Mouse (Mus musculus) cerebellum, adult 9-10 months (tissue): ENCODE results near the gene Catsperg2.
"Not testable (repeated sequence)": the region's sequence is repeated elsewhere in the genome, so short reads cannot be mapped to it uniquely, and the experiment has no call there.

ENCODE experiments used
- DNase-seq: peaks from one replicate; pipeline ENCODE4 v3.0.0; 2022

Gene Catsperg2

DNA sequence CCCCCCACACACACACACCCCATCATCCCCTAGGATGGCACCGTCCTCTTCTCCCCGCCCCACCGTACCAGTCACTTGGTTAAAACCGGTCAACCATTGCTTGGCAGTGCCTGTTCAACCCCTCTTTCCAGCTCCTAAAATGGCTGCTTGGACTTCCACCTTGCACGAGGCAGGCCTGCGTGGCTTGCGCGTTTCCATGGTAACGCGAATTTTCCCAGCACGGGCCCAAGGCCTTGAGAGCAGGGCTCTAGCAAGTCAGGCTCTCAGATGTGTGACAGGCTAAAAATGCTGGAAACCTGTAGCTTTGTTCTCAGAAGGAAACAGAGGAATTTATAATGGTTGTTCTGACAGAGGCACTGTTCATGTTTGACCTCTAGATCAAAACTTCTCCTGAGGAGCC is at the start of gene Catsperg2:
Gene Catsperg2, minus strand, starts transcription at position 173 of the 400 bp plus-strand sequence.
- DNase-seq = not testable (repeated sequence)

DNA sequence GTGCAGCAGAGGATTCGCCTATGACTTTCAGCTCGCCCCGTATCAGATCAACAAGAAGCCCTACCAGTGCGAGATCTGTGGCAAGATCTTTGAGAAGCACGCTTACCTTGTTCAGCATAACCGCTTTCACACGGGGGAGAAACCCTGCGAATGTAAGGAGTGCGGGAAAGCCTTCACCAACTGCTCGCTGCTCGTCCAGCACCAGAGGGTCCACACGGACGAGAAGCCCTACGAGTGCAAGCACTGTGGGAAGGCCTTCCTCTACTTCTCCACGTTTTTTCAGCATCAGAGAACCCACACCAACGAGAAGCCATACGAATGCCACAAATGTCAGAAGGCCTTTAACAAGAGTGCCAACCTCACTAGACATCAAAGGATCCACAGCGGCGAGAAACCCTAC is 49.7 kb upstream of the Catsperg2 start:
- DNase-seq = no peak

DNA sequence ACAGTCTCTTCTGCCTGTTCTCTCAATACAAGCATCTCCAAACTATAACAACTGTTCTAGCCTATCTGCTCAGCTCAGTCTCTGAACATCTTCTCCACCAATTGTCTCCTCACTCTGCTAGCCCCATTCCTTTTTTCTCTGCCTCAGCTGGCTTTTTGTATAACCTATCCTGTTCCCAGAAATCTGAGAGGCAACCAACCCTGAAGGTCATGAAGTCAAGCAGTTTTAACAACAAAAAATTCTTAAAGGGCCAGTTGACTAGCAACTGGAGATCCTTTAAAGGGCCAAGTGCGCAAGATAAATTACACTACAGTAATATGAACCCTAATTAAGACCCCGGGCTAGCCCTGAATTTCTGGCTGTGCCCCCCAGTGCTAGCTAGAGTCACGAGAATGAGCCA is 47.5 kb upstream of the Catsperg2 start:
- DNase-seq = no peak

DNA sequence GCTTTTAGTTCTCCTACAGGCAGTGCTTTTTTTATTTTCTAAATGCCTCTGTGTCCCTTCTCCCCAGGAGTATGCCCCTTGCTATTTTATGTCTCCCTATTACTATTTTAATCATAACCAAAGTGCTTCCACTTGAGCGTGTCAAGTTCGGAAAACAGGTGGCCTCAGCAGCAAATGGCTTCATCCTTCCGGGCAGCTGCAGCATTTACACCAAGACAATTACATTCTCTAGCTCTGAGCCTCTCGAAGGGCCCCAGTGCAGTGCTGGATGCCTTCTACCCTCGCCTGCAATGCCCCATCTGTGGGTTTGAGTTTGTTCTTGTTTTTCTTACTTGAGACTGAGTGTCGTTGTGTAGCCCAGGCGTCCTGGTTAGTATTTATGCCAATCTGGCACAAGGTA is 46.7 kb upstream of the Catsperg2 start:
- no peak for DNase-seq

DNA sequence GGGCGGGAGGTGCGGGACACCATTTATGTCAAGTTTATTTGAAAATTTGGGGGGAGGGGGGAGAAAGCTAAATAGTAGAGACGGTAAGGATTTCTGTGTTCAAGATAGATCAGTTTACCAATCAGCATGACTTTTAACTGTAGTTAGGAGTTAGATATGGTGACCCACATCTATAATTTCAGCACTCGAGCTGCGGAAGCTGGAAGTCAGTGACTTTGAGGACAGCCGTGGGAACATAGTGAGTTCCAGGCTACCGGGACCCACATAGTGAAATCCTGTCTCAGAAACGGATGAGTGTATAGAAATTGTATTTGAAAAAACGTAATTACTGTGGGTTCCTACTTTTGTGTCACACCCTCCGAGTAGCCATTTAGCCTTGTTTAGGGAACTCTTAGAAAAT is 42.1 kb upstream of the Catsperg2 start:
- DNase-seq = no peak

DNA sequence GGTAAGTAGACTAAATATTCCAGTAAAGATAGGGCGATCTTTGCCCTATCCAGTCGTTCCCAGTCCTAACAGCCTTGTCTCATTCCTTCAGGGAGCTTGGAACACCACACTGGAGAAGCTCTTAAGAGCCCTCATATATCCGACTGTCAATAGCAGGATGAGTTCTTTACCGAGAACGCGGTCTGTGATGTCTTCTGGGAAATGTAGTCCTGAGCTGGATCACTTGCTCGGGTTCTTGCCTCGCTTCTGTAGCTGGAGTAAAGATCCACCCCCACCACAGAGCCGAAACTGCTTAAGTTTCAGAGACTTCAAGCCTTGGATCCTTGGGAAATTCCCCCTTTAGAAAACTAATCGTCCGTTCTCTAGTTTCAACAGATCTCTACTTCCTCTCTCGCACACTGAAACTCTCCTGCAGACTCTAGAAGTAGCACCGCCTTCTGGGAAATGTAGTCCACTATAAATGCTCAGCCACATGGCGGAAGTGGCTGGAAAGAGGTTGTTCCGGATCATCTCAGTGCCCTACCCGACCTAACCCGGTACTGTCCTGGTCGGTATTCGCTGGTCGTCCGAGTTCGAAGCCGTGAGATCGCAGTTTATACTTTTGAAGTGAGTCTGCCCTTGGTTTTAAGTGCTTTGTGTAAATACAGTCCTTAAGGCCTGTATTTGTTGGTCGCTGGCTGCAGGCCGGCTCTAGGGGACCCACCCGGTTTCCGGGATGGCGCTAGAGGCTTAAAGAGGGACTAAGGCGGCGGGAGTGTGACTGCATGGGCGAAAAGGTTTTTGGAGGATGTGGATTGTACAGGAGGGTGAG is 41.5 kb upstream of the Catsperg2 start, which contains the start of gene Zfp84:
Gene Zfp84, plus strand, starts transcription at position 463 of the 811 bp plus-strand sequence.
- DNase-seq = peak; percentile 94

DNA sequence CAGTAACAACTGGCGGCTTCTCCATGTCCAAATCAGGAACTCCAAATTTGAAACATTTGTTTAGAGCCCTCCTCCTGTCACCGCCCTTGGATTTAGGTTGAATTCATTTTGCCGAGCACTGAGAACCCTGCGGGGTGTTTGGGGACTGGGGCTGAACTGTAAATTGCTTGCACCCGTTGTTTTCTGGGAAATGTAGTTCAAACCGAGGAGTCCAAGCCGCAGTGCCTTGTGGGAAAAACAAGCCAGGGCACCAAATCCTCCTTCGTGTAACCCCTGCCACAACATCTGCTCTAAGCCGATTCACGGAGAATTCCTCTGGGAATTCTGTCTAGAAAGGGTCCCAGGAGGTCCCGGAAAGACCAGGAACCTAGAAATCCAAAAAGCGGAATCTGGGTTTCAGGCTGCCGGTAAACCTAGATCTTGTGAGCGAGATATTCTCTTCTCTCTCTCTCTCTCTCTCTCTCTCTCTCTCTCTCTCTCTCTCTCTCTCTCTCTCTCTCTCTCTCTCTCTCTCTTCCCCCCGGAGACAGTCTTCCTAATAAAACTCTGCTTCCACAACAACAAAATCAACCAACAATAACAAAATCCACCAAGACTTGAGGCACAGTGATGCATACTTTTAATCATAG is 40.3 kb upstream of the Catsperg2 start:
- peak; percentile 89 for DNase-seq

DNA sequence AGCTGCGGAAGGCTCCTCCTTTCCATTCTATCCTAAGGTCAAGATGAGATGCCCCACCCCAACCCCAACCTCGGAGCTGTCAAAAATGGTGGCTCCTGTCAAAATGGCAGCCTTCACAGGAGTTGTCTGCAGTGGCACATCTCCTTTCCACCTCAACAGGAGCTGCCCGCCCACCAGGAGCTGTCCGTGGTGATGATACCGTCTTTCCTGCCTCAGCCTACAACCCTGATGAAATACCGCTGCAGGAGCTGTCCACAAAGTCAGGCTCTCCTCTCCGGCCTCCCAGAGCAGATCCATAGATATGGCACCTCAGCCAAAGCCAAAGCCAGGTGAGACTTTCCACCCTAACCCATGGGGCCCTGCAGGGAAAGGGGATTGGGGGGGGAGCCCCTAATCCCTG is 37.9 kb upstream of the Catsperg2 start:
- no peak for DNase-seq

DNA sequence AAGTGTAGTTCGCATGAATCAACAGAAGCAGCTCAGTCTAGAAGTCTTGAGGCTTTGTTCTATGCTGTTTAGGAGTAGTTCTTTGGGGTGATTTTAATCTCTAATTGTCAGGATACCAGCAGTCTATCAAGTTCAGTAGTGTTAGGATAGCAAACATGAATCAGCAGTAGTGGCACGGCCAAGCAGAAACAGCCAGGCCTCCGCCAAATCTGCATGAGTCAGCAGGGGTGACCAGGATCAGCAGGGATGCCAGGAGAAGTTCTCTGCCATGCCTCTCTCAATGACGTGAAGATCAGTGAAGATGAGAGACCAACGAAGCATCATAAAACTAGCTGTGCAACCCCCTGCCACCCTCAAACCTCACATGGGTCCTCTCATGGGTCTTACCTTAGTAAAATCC is 33.6 kb upstream of the Catsperg2 start:
- DNase-seq = no peak

DNA sequence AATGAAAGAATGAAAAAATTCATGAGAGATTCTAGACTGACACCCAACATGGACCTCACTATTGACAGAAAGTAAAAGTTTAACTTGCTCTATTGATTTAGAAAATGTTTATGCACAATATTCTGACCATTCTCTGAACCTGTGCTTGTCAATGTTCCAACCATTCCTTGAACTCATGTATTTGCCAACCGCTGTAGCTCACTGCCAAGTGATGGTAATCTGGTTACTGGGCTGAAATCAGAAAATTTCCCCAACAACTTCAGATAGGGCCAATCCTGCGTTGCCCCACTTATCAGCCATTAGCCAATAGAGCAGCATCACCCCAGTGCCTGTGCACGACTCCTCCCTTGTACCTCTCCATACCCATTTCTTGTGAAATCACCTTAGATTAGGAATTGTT is 15.4 kb upstream of the Catsperg2 start:
- no peak for DNase-seq

DNA sequence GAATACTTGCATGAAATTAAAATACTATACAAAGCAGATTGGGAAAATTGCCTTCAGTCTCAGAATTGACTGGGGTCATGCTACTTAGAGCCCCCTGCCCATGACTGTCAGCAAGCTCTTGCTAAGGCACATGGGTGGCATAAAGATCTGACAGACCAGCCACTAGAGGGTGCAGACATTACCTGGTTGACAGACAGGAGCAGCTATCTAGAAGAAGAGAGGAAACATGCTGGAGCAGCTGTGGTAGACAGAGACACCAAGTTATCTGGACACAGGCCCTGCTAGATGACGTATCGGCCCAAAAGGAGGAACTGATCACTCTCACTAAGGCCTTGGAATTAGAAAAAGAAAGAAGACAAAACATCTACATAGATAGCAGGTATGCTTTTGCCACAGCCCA is 1.2 kb upstream of the Catsperg2 start:
- DNase-seq = peak; percentile 6

DNA sequence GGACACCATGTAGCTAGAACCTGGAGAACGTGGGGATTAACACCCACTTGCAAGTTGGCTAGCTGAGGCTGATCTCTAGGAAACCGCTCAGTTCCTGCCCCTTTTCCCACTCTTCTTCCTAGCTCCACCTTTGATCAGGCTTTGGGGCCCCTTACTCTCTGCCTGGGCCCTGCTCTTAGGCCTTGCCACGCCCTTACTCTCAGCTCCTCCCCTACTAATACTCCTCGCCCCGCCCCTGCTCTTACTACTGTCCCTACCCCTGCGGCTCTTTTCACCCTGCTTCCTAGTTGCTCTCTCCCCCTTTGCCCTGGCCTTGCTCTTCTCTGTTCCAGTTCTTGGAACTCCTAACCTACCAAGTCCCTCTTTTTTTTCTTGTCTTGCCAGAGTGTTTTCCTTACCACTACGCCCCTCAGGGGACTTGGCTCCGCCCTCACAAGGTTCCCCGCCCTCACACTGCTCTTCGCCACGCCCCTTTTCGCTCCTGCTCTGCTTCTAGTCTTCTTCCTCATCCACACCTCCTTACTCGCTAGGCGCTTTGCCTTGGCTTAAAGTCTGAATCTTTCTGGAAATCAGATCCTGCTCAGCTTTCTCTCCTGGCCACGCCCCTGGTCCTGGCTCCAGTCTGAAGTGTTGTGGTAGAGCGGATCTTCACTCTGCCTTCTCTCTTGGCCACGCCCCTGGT is 1.2 kb downstream of the Catsperg2 start:
- not testable (repeated sequence) for DNase-seq

DNA sequence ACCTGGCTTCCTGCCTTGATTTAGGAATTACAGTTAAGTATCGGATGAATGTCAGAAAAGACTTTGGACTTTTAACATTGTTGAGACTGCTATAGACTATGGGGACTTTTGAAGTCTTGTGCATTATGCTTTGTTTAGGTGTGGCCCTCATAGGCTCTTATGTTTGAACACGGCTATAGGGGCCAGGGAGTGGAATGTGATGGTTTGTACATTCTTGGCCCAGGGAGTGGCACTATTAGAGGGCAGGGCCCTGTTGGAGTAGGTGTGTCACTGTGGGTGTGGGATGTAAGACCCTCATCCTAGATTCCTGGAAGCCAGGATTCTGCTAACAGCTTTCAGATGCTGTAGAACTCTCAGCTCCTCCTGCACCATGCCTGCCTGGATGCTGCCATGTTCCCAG is 17.9 kb downstream of the Catsperg2 start:
- DNase-seq = not testable (repeated sequence)

DNA sequence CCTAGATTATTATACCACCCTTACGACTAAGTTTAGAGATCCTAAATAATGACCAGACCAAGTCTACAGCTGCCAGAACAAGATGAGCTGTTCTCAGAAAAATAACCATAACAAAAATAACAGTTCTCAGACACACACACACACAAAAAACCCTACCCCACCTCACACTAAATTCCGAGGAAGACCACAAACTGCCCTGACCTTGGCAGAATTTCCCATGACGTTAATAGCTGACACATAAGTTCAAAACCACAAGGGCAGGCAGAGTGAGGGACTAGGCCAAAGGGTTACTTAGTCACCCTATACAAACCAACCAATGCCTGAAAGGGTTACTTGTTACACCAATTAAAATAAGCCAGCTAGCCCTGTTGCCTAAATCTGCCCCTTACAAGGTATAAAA is 31.6 kb downstream of the Catsperg2 start:
- DNase-seq = not testable (repeated sequence)

DNA sequence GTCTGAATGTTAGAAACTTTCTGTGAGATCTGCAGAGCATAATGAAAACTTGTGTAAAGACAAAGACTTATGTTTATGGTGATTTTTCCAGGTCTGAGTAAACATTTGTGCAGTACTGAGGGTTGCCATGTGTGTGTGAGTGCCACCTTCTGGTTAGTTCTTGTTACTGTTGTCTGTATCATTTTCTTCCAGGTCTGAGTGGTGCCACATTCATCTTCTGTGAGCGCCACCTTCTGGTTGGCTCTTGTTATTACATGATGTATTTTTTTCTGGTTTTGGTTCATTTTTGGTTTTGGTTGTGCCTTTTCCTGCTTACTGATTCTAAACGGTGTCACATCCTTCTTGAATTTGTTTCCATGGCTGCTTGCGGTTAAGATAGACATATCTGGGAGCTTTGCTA is 45.0 kb downstream of the Catsperg2 start:
- peak; percentile 1 for DNase-seq
